Mouse (Mus musculus) frontal cortex, adult 2 months (tissue): ENCODE measurements around the gene Tapbpl. TPM values are rescaled to one million over a fixed set of nuclear protein-coding genes. Genes with fewer than 3 reads are reported as not detected.
A peak's percentile ranks its signal among the peaks of the same experiment; 100 is the strongest.

Source experiments
- DNase-seq, 2 experiments: peaks; one replicate each; pipeline ENCODE4 v3.0.0; 2022; ENCODE audit warnings: low spot score in 1 of 2; ENCODE audit errors: extremely low spot score in 1 of 2
- polyA plus RNA-seq: library from polyadenylated mRNA; depleted of rRNA; stranded (reverse); fragments of >200 nt; gene quantifications from 2 replicates; pipeline ENCODE4 v1.2.3, GENCODE M21; 2012; rRNA removed

The Tapbpl gene
- polyA plus RNA-seq, 1 experiment = 7.1 TPM

- DNase-seq = no peak
These were observed 18.5 kb downstream of the Tapbpl start for GRCm38 (mm10) chr6:125213129-125213528.

GRCm38 (mm10) chr6:125212621-125213020, 19.0 kb downstream of the Tapbpl start:
- DNase-seq = no peak

- DNase-seq = no peak
These were observed 21.2 kb downstream of the Tapbpl start for GRCm38 (mm10) chr6:125210436-125210835.

GRCm38 (mm10) chr6:125197166-125197565, 34.5 kb downstream of the Tapbpl start:
- DNase-seq = peak in 1 of 2 experiments; percentile 42

- no peak for DNase-seq
These were observed 35.4 kb downstream of the Tapbpl start for GRCm38 (mm10) chr6:125196301-125196700.

- no peak for DNase-seq
These were observed 36.1 kb downstream of the Tapbpl start for GRCm38 (mm10) chr6:125195541-125196075.

GRCm38 (mm10) chr6:125193390-125193789, 38.3 kb downstream of the Tapbpl start:
- no peak for DNase-seq

GRCm38 (mm10) chr6:125192841-125193240, 38.8 kb downstream of the Tapbpl start:
- no peak for DNase-seq

GRCm38 (mm10) chr6:125192016-125192714, 39.5 kb downstream of the Tapbpl start:
- DNase-seq = peak; percentile 83 to 92

- DNase-seq = peak; percentile 94 to 98
These were observed 40.2 kb downstream of the Tapbpl start, which contains the start of the genes Ncapd2 and Mrpl51 for GRCm38 (mm10) chr6:125191332-125192015. Ncapd2 (minus strand) TSS chr6:125191701. Mrpl51 (plus strand) TSS chr6:125191801.

GRCm38 (mm10) chr6:125190816-125191215, 40.8 kb downstream of the Tapbpl start:
- no peak for DNase-seq

- no peak for DNase-seq
These were observed 45.5 kb downstream of the Tapbpl start for GRCm38 (mm10) chr6:125186203-125186602.

GRCm38 (mm10) chr6:125182133-125182532, 49.5 kb downstream of the Tapbpl start:
- no peak for DNase-seq

GRCm38 (mm10) chr6:125179601-125180000, 52.1 kb downstream of the Tapbpl start:
- DNase-seq = no peak

GRCm38 (mm10) chr6:125175469-125175868, 56.2 kb downstream of the Tapbpl start:
- DNase-seq = no peak

Other genes with a start within 250 kb of the Tapbpl start
- gene Pianp, start 235.2 kb downstream of the Tapbpl start, polyA plus RNA-seq = 181 and 198 TPM in 2 replicates
- gene Zfp384, start 222.7 kb downstream of the Tapbpl start, polyA plus RNA-seq = 49.5 and 54.7 TPM in 2 replicates
- 70.8 and 74.9 TPM in 2 replicates for gene Ing4, start 192.1 kb downstream of the Tapbpl start, polyA plus RNA-seq
- gene Acrbp, start 182.2 kb downstream of the Tapbpl start, polyA plus RNA-seq = 23.0 and 23.9 TPM in 2 replicates
- gene Lpar5, start 163.9 kb downstream of the Tapbpl start, polyA plus RNA-seq = 0.94 and 1.4 TPM in 2 replicates
- 91.3 and 103 TPM in 2 replicates for gene Chd4, start 135.9 kb downstream of the Tapbpl start, polyA plus RNA-seq
- gene Nop2, start 100.0 kb downstream of the Tapbpl start, polyA plus RNA-seq = 22.0 and 22.3 TPM in 2 replicates
- gene Iffo1, start 86.6 kb downstream of the Tapbpl start, polyA plus RNA-seq = 86.9 and 94.3 TPM in 2 replicates
- 4,623 and 6,295 TPM in 2 replicates for gene Gapdh, start 65.4 kb downstream of the Tapbpl start, polyA plus RNA-seq
- gene Ncapd2, start 40.2 kb downstream of the Tapbpl start, polyA plus RNA-seq = 51.7 and 53.6 TPM in 2 replicates
- gene Mrpl51, start 40.1 kb downstream of the Tapbpl start, polyA plus RNA-seq = 46.7 and 48.7 TPM in 2 replicates
- 81.5 and 103 TPM in 2 replicates for gene Vamp1, start 16.3 kb downstream of the Tapbpl start, polyA plus RNA-seq
- gene Cd27, start 5.2 kb upstream of the Tapbpl start, polyA plus RNA-seq = 0.14 TPM in 1 of 2 replicates, not detected in the other
- not detected in 2 replicates for gene Tuba3a, start 54.2 kb upstream of the Tapbpl start, polyA plus RNA-seq
- gene Ltbr, start 82.0 kb upstream of the Tapbpl start, polyA plus RNA-seq = 13.2 and 14.2 TPM in 2 replicates
- 1.6 and 1.7 TPM in 2 replicates for gene Scnn1a, start 88.8 kb upstream of the Tapbpl start, polyA plus RNA-seq
- 16.4 and 18.7 TPM in 2 replicates for gene Tnfrsf1a, start 117.5 kb upstream of the Tapbpl start, polyA plus RNA-seq
- gene Plekhg6, start 148.9 kb upstream of the Tapbpl start, polyA plus RNA-seq = 0.04 and 0.13 TPM in 2 replicates